Mouse (Mus musculus): Measurements from ENCODE around the gene Cfap69.
"Not testable (repeated sequence)": the region's sequence is repeated elsewhere in the genome, so short reads cannot be mapped to it uniquely, and the experiment has no call there.

Cfap69 gene

GRCm38 (mm10) chr5:5663655-5664370 lies at the start of gene Cfap69:
TSS of gene Cfap69 (minus strand) at chr5:5664239.
- peak; percentile 91 for DNase-seq (ENCODE audit: low spot score)

GRCm38 (mm10) chr5:5711032-5711431 lies 47.0 kb upstream of the Cfap69 start:
- no peak for DNase-seq (ENCODE audit: low spot score)

GRCm38 (mm10) chr5:5707341-5708278 lies 43.6 kb upstream of the Cfap69 start:
- no peak for DNase-seq (ENCODE audit: low spot score)

GRCm38 (mm10) chr5:5705019-5705418 lies 41.0 kb upstream of the Cfap69 start:
- DNase-seq (ENCODE audit: low spot score): no peak

- DNase-seq (ENCODE audit: low spot score): no peak
Measured at GRCm38 (mm10) chr5:5700386-5700785, 36.3 kb upstream of the Cfap69 start.

GRCm38 (mm10) chr5:5698830-5699229 lies 34.8 kb upstream of the Cfap69 start:
- DNase-seq (ENCODE audit: low spot score): no peak

- DNase-seq (ENCODE audit: low spot score): no peak
Measured at GRCm38 (mm10) chr5:5695401-5695942, 31.4 kb upstream of the Cfap69 start.

- DNase-seq (ENCODE audit: low spot score): peak; percentile 71
Measured at GRCm38 (mm10) chr5:5693956-5694653, 30.1 kb upstream of the Cfap69 start, which contains the start of gene Steap2. TSS of gene Steap2 (minus strand) at chr5:5694578.

- no peak for DNase-seq (ENCODE audit: low spot score)
Measured at GRCm38 (mm10) chr5:5693541-5693955, 29.5 kb upstream of the Cfap69 start.

- DNase-seq (ENCODE audit: low spot score): no peak
Measured at GRCm38 (mm10) chr5:5692167-5692738, 28.2 kb upstream of the Cfap69 start.

- DNase-seq (ENCODE audit: low spot score): no peak
Measured at GRCm38 (mm10) chr5:5688945-5689540, 25.0 kb upstream of the Cfap69 start.

GRCm38 (mm10) chr5:5688228-5688627 lies 24.2 kb upstream of the Cfap69 start:
- DNase-seq (ENCODE audit: low spot score): no peak

- DNase-seq (ENCODE audit: low spot score): no peak
Measured at GRCm38 (mm10) chr5:5686973-5687372, 22.9 kb upstream of the Cfap69 start.

GRCm38 (mm10) chr5:5684946-5685345 lies 20.9 kb upstream of the Cfap69 start:
- DNase-seq (ENCODE audit: low spot score): not testable (repeated sequence)

GRCm38 (mm10) chr5:5683292-5683691 lies 19.3 kb upstream of the Cfap69 start:
- DNase-seq (ENCODE audit: low spot score): no peak

GRCm38 (mm10) chr5:5679459-5679858 lies 15.4 kb upstream of the Cfap69 start:
- DNase-seq (ENCODE audit: low spot score): no peak

GRCm38 (mm10) chr5:5676082-5676481 lies 12.0 kb upstream of the Cfap69 start:
- no peak for DNase-seq (ENCODE audit: low spot score)

GRCm38 (mm10) chr5:5668920-5669319 lies 4.9 kb upstream of the Cfap69 start:
- DNase-seq (ENCODE audit: low spot score): no peak

- DNase-seq (ENCODE audit: low spot score): no peak
Measured at GRCm38 (mm10) chr5:5664371-5664926, 410 bp upstream of the Cfap69 start.

GRCm38 (mm10) chr5:5663057-5663456 lies 982 bp downstream of the Cfap69 start:
- no peak for DNase-seq (ENCODE audit: low spot score)

GRCm38 (mm10) chr5:5658680-5659079 lies 5.4 kb downstream of the Cfap69 start:
- no peak for DNase-seq (ENCODE audit: low spot score)
